26 mouse cellular contexts compared by ENCODE assay signal in genomic region chr12:83618981-83619380, GRCm38 (mm10).
"Had no signal": no experiment of that assay in that cellular context is flagged by ENCODE, and none has a peak within 500 bp of the region (broad histone marks: within the 10 kb centered on the region; RNA-seq: fewer than 3 reads in every experiment).

No protein-coding gene starts in this region.

- H3K36me3 ChIP-seq: forebrain, embryonic 15.5 days; heart, embryonic 10.5 days; heart, embryonic 13.5 days; heart, embryonic 15.5 days; hindbrain, embryonic 12.5 days; intestine, embryonic 15.5 days; kidney, embryonic 15.5 days; limb, embryonic 10.5 days; limb, embryonic 12.5 days; liver, embryonic 13.5 days had no signal

- H3K27me3 ChIP-seq: forebrain, embryonic 15.5 days; heart, embryonic 13.5 days; heart, embryonic 15.5 days; hindbrain, embryonic 12.5 days; intestine, embryonic 15.5 days; kidney, embryonic 15.5 days; limb, embryonic 12.5 days; liver, embryonic 13.5 days had no signal

- DNase-seq: forebrain, postnatal 0 days; gastrocnemius, postnatal 14 days; gastrocnemius, postnatal 36 days; heart, adult 18-20 months; heart, postnatal 14 days; heart, postnatal 36 days; kidney, adult 8-10 months; kidney, postnatal 25 days; kidney, postnatal 4 days; liver, embryonic 13.5 days had no signal

- H3K9me3 ChIP-seq: forebrain, embryonic 15.5 days; heart, embryonic 10.5 days; heart, embryonic 13.5 days; heart, embryonic 15.5 days; hindbrain, embryonic 12.5 days; intestine, embryonic 15.5 days; kidney, embryonic 15.5 days; limb, embryonic 10.5 days; limb, embryonic 12.5 days; liver, embryonic 13.5 days had no signal

- H3K4me1 ChIP-seq: forebrain, embryonic 15.5 days; heart, embryonic 13.5 days; heart, embryonic 15.5 days; hindbrain, embryonic 12.5 days; intestine, embryonic 15.5 days; kidney, embryonic 15.5 days; limb, embryonic 10.5 days; limb, embryonic 12.5 days; liver, embryonic 13.5 days had no signal

- ATAC-seq: forebrain, embryonic 15.5 days; forebrain, postnatal 0 days; hindbrain, embryonic 16.5 days; inflammation-experienced regulatory T-cells, adult 6 months; intestine, embryonic 15.5 days; intestine, postnatal 0 days had no signal

- H3K4me2 ChIP-seq: forebrain, embryonic 15.5 days; heart, embryonic 13.5 days; heart, embryonic 15.5 days; hindbrain, embryonic 12.5 days; hindbrain, embryonic 14.5 days; intestine, embryonic 15.5 days; kidney, embryonic 15.5 days; limb, embryonic 12.5 days; liver, embryonic 13.5 days had no signal

- H3K9ac ChIP-seq: forebrain, embryonic 15.5 days; forebrain, postnatal 0 days; heart, embryonic 13.5 days; heart, embryonic 15.5 days; hindbrain, embryonic 12.5 days; hindbrain, embryonic 14.5 days; intestine, embryonic 15.5 days; kidney, embryonic 15.5 days; limb, embryonic 12.5 days; liver, embryonic 13.5 days had no signal

- H3K27ac ChIP-seq: forebrain, embryonic 15.5 days; heart, embryonic 10.5 days; heart, embryonic 13.5 days; heart, embryonic 15.5 days; hindbrain, embryonic 12.5 days; hindbrain, embryonic 14.5 days; intestine, embryonic 15.5 days; kidney, embryonic 15.5 days; kidney, postnatal 0 days; layer of hippocampus, adult 2 months; left cerebral cortex, adult 2 months; limb, embryonic 10.5 days; limb, embryonic 12.5 days; liver, embryonic 13.5 days had no signal

- H3K4me3 ChIP-seq: forebrain, embryonic 15.5 days; heart, embryonic 10.5 days; heart, embryonic 13.5 days; heart, embryonic 15.5 days; hindbrain, embryonic 12.5 days; intestine, embryonic 15.5 days; kidney, embryonic 15.5 days; layer of hippocampus, adult 2 months; left cerebral cortex, adult 2 months; limb, embryonic 10.5 days; limb, embryonic 12.5 days; liver, embryonic 13.5 days had no signal
